Mouse (Mus musculus): ENCODE measurements around the gene Olfr1487. TPM values are rescaled to one million over a fixed set of nuclear protein-coding genes. Genes with fewer than 3 reads are reported as not detected.

The Olfr1487 gene
- polyA plus RNA-seq (2021; fragmentation: Nextera tagmentation): not detected in 2 replicates
- long read RNA-seq, experiment 1: 0 reads
- long read RNA-seq, experiment 2: 0 reads

GRCm38 (mm10) chr19:13617075-13617474 lies at the start of gene Olfr1487:
Gene Olfr1487, plus strand, starts transcription at chr19:13617375.

GRCm38 (mm10) chr19:13583211-13583610 lies 34.0 kb upstream of the Olfr1487 start, which contains the start of gene Olfr1484:
Gene Olfr1484, plus strand, starts transcription at chr19:13583511.

GRCm38 (mm10) chr19:13631321-13631720 lies 14.1 kb downstream of the Olfr1487 start, which contains the start of gene Olfr1489:
Gene Olfr1489, plus strand, starts transcription at chr19:13631621.

GRCm38 (mm10) chr19:13650791-13651190 lies 33.6 kb downstream of the Olfr1487 start, which contains the start of gene Olfr1490:
Gene Olfr1490, plus strand, starts transcription at chr19:13651091.

Other genes starting within 250 kb of the Olfr1487 start
- not detected in 2 replicates for gene Olfr1469, start 209.5 kb upstream of the Olfr1487 start, polyA plus RNA-seq (2021; fragmentation: Nextera tagmentation)
- not detected in 2 replicates for gene Olfr1471, start 174.0 kb upstream of the Olfr1487 start, polyA plus RNA-seq (2021; fragmentation: Nextera tagmentation)
- not detected in 2 replicates for gene Olfr1472, start 161.3 kb upstream of the Olfr1487 start, polyA plus RNA-seq (2021; fragmentation: Nextera tagmentation)
- not detected in 2 replicates for gene Olfr1474, start 147.8 kb upstream of the Olfr1487 start, polyA plus RNA-seq (2021; fragmentation: Nextera tagmentation)
- not detected in 2 replicates for gene Olfr1475, start 137.2 kb upstream of the Olfr1487 start, polyA plus RNA-seq (2021; fragmentation: Nextera tagmentation)
- not detected in 2 replicates for gene Olfr1477, start 116.8 kb upstream of the Olfr1487 start, polyA plus RNA-seq (2021; fragmentation: Nextera tagmentation)
- not detected in 2 replicates for gene Olfr1480, start 89.5 kb upstream of the Olfr1487 start, polyA plus RNA-seq (2021; fragmentation: Nextera tagmentation)
- not detected in 2 replicates for gene Olfr1484, start 33.9 kb upstream of the Olfr1487 start, polyA plus RNA-seq (2021; fragmentation: Nextera tagmentation)
- 0.04 TPM in 1 of 2 replicates, not detected in the other for gene Olfr1489, start 14.2 kb downstream of the Olfr1487 start, polyA plus RNA-seq (2021; fragmentation: Nextera tagmentation)
- not detected in 2 replicates for gene Olfr1490, start 33.7 kb downstream of the Olfr1487 start, polyA plus RNA-seq (2021; fragmentation: Nextera tagmentation)
- not detected in 2 replicates for gene Olfr1491, start 79.9 kb downstream of the Olfr1487 start, polyA plus RNA-seq (2021; fragmentation: Nextera tagmentation)
- not detected in 2 replicates for gene Olfr1493-ps1, start 105.9 kb downstream of the Olfr1487 start, polyA plus RNA-seq (2021; fragmentation: Nextera tagmentation)
- not detected in 2 replicates for gene Olfr1494, start 122.4 kb downstream of the Olfr1487 start, polyA plus RNA-seq (2021; fragmentation: Nextera tagmentation)
- gene Olfr1495, start 147.2 kb downstream of the Olfr1487 start, polyA plus RNA-seq (2021; fragmentation: Nextera tagmentation): not detected in 2 replicates
- gene Olfr1496, start 160.5 kb downstream of the Olfr1487 start, polyA plus RNA-seq (2021; fragmentation: Nextera tagmentation): not detected in 2 replicates
- gene Olfr1497, start 180.8 kb downstream of the Olfr1487 start, polyA plus RNA-seq (2021; fragmentation: Nextera tagmentation): not detected in 2 replicates
- gene Olfr1499, start 202.1 kb downstream of the Olfr1487 start, polyA plus RNA-seq (2021; fragmentation: Nextera tagmentation): not detected in 2 replicates
- not detected in 2 replicates for gene Olfr1500, start 213.1 kb downstream of the Olfr1487 start, polyA plus RNA-seq (2021; fragmentation: Nextera tagmentation)
- not detected in 2 replicates for gene Olfr1501, start 233.3 kb downstream of the Olfr1487 start, polyA plus RNA-seq (2021; fragmentation: Nextera tagmentation)
- gene Olfr1502, start 244.4 kb downstream of the Olfr1487 start, polyA plus RNA-seq (2021; fragmentation: Nextera tagmentation): not detected in 2 replicates